Mouse (Mus musculus): ENCODE results near the gene 4930474N05Rik. TPM values are rescaled to one million over a fixed set of nuclear protein-coding genes. Genes with fewer than 3 reads are reported as not detected.

Gene 4930474N05Rik
- polyA plus RNA-seq (2011; ENCODE audit: insufficient read depth, insufficient read length, low read depth, missing spikeins): not detected in 2 replicates

DNA sequence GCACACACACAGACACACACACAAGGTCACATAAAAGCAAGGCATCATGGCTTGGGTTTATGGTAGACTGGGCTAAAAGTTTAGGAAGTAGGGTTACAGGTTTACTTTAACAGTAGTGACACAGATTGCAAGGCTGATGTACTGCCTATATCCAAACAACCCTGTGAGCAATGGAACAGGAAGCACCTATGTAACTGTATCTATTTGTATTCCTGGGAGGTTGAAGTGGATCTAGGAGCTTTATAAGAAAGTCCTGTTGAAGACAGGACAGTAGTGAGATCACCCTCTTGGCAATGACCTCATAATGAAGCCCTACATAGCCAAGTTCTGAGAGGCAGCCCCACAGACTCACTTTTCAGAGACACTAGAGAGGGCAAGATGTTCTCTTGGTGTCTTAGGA, at the start of gene 4930474N05Rik:
4930474N05Rik (plus strand) TSS at position 301 of the 400 bp plus-strand sequence.
- Histone ChIP-seq H3K27me3 (ENCODE audit: control insufficient read depth, insufficient read depth, low read length, poor library complexity, severe bottlenecking) (no peaks in the 10 kb centered on the region), H3K4me3 (ENCODE audit: low read depth, low read length) (no peak within 1 kb of the TSS), H3K36me3 (ENCODE audit: control insufficient read depth, insufficient read depth, low read length, poor library complexity, severe bottlenecking) (no peaks in the 10 kb centered on the region), H3K4me1 (ENCODE audit: control insufficient read depth, insufficient read depth, low read length) (peaks cover 1% of the 10 kb centered on the region), H3K9ac (ENCODE audit: low read depth, poor library complexity, severe bottlenecking) (no peak within 1 kb of the TSS), H3K9me3 (replicated peaks; ENCODE audit: control insufficient read depth, insufficient read depth, low read length, poor library complexity, severe bottlenecking) (no peaks in the 10 kb centered on the region), H3K27ac (ENCODE audit: insufficient read depth, low read length) (no peak within 1 kb of the TSS)
- TF ChIP-seq EP300 (IDR thresholded peaks at IDR 0.05; ENCODE audit: insufficient read depth, low read depth, low read length) (no peak), CTCF (IDR thresholded peaks at IDR 0.05; ENCODE audit: low read depth, low read length) (no peak), POLR2A (IDR thresholded peaks at IDR 0.05; ENCODE audit: insufficient read depth, low read length) (no peak)

DNA sequence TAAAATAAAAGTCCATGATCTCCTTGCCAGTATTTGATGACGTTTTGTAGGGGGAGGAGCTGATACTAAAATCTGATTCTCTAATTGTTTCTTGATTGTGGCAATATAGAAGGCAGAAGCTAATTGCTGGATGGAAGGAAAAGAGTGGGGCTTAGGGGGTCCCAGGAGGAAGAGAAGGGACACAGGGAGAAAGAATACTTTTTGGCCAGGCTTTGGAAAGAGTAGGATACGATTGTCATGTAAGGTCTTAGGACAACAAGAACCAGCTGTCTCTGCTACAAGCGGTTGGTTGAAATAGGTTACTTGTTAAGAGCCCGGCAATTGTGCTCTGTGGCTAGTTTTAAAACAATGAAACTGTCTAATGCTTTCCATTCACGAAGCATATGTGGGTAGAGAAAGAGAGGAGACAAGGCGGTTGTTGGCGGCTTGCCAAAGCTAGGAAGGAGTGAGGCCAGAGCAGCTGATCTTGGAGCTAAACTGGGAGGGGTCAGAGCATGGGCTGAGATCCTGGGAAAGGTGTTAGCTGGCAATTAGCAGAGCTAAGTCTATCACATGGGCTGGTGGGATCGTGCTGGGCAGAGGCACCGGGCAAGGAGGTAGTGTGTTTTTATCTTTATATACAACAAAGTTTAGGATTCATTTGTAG, 45.8 kb upstream of the 4930474N05Rik start:
- Histone ChIP-seq H3K36me3 (ENCODE audit: control insufficient read depth, insufficient read depth, low read length, poor library complexity, severe bottlenecking) (no peaks in the 10 kb centered on the region), H3K4me3 (ENCODE audit: low read depth, low read length) (no peak overlapping the region), H3K27ac (ENCODE audit: insufficient read depth, low read length) (no peak overlapping the region), H3K4me1 (ENCODE audit: control insufficient read depth, insufficient read depth, low read length) (no peaks in the 10 kb centered on the region), H3K9ac (ENCODE audit: low read depth, poor library complexity, severe bottlenecking) (no peak overlapping the region), H3K27me3 (ENCODE audit: control insufficient read depth, insufficient read depth, low read length, poor library complexity, severe bottlenecking) (no peaks in the 10 kb centered on the region), H3K9me3 (replicated peaks; ENCODE audit: control insufficient read depth, insufficient read depth, low read length, poor library complexity, severe bottlenecking) (no peaks in the 10 kb centered on the region)
- TF ChIP-seq EP300 (IDR thresholded peaks at IDR 0.05; ENCODE audit: insufficient read depth, low read depth, low read length) (no peak), CTCF (IDR thresholded peaks at IDR 0.05; ENCODE audit: low read depth, low read length) (no peak), POLR2A (IDR thresholded peaks at IDR 0.05; ENCODE audit: insufficient read depth, low read length) (no peak)

DNA sequence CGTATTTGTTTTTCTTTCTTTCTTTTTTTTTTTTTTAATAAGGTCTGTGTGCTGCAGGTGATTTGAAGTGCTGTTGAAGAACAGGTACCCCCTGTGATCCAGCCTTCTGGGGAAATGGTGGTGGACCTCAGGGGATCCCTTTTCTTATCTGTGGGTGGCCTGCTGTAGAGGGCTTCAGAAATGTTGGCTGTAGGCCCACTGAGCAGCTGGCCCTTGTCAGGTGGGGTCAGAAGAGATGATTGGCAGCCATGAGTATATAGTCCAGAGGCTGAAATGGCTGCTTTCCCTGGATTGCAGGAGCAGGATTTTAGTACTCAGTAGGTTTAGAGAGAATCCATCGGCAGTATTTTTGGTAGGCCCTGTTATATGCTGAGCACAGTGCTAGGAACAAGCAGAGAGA, 41.4 kb upstream of the 4930474N05Rik start:
- no peaks in the 10 kb centered on the region for H3K27me3 ChIP-seq (ENCODE audit: control insufficient read depth, insufficient read depth, low read length, poor library complexity, severe bottlenecking)
- no peak for TF ChIP-seq CTCF (IDR thresholded peaks at IDR 0.05; ENCODE audit: low read depth, low read length)
- TF ChIP-seq POLR2A (IDR thresholded peaks at IDR 0.05; ENCODE audit: insufficient read depth, low read length): no peak
- TF ChIP-seq EP300 (IDR thresholded peaks at IDR 0.05; ENCODE audit: insufficient read depth, low read depth, low read length): no peak
- no peaks in the 10 kb centered on the region for H3K36me3 ChIP-seq (ENCODE audit: control insufficient read depth, insufficient read depth, low read length, poor library complexity, severe bottlenecking)
- no peaks in the 10 kb centered on the region for H3K4me1 ChIP-seq (ENCODE audit: control insufficient read depth, insufficient read depth, low read length)
- no peak overlapping the region for H3K9ac ChIP-seq (ENCODE audit: low read depth, poor library complexity, severe bottlenecking)
- H3K9me3 ChIP-seq (replicated peaks; ENCODE audit: control insufficient read depth, insufficient read depth, low read length, poor library complexity, severe bottlenecking): no peaks in the 10 kb centered on the region
- no peak overlapping the region for H3K4me3 ChIP-seq (ENCODE audit: low read depth, low read length)
- H3K27ac ChIP-seq (ENCODE audit: insufficient read depth, low read length): no peak overlapping the region

DNA sequence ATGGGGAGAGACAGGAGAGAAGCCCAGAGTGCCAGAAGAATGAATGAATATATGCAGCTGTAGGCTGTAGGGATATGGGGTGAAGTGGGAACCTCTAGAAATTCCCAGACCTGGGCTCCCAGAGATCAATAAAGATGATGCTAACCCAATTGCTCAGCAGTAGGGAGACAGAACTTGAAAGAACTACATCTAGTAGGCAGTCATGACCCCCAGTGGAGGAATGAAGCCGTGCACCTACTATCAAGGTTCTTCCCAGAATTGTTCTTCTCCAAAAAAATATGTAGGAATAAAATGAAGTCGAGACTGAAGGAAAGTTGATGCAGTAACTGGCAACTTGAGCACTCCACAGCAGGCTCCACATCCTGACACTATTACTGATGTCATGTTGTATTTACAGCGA, 3.8 kb downstream of the 4930474N05Rik start:
- Histone ChIP-seq H3K27ac (ENCODE audit: insufficient read depth, low read length) (no peak overlapping the region), H3K9me3 (replicated peaks; ENCODE audit: control insufficient read depth, insufficient read depth, low read length, poor library complexity, severe bottlenecking) (no peaks in the 10 kb centered on the region), H3K9ac (ENCODE audit: low read depth, poor library complexity, severe bottlenecking) (no peak overlapping the region), H3K4me1 (ENCODE audit: control insufficient read depth, insufficient read depth, low read length) (peaks cover 1% of the 10 kb centered on the region), H3K4me3 (ENCODE audit: low read depth, low read length) (no peak overlapping the region), H3K27me3 (ENCODE audit: control insufficient read depth, insufficient read depth, low read length, poor library complexity, severe bottlenecking) (no peaks in the 10 kb centered on the region), H3K36me3 (ENCODE audit: control insufficient read depth, insufficient read depth, low read length, poor library complexity, severe bottlenecking) (no peaks in the 10 kb centered on the region)
- no peak for TF ChIP-seq CTCF (IDR thresholded peaks at IDR 0.05; ENCODE audit: low read depth, low read length)
- TF ChIP-seq EP300 (IDR thresholded peaks at IDR 0.05; ENCODE audit: insufficient read depth, low read depth, low read length): no peak
- no peak for TF ChIP-seq POLR2A (IDR thresholded peaks at IDR 0.05; ENCODE audit: insufficient read depth, low read length)

DNA sequence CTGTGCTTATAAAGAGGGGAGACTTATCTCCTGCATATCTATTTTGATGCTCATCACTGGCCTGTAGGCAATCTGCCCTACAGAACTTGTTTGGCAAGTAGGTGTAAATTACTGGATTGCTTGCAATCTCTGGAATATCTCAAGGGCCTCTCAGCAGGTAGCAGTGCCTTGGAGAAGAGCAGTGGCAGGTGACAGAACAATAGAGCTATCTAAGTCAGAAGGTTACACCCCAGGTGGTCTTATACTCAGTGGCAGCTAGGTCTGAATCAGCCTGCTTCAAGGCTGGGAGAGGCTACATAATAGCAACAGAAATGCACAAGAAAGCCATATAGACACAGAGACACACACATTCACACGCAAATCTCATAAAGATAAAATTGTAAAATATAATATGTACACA, 4.9 kb downstream of the 4930474N05Rik start:
- Histone ChIP-seq H3K36me3 (ENCODE audit: control insufficient read depth, insufficient read depth, low read length, poor library complexity, severe bottlenecking) (no peaks in the 10 kb centered on the region), H3K9ac (ENCODE audit: low read depth, poor library complexity, severe bottlenecking) (no peak overlapping the region), H3K9me3 (replicated peaks; ENCODE audit: control insufficient read depth, insufficient read depth, low read length, poor library complexity, severe bottlenecking) (no peaks in the 10 kb centered on the region), H3K4me3 (ENCODE audit: low read depth, low read length) (no peak overlapping the region), H3K27me3 (ENCODE audit: control insufficient read depth, insufficient read depth, low read length, poor library complexity, severe bottlenecking) (no peaks in the 10 kb centered on the region), H3K4me1 (ENCODE audit: control insufficient read depth, insufficient read depth, low read length) (peaks cover 1% of the 10 kb centered on the region), H3K27ac (ENCODE audit: insufficient read depth, low read length) (no peak overlapping the region)
- TF ChIP-seq EP300 (IDR thresholded peaks at IDR 0.05; ENCODE audit: insufficient read depth, low read depth, low read length) (peak; percentile 47; the same call in 1 of the 2 replicates), POLR2A (IDR thresholded peaks at IDR 0.05; ENCODE audit: insufficient read depth, low read length) (no peak), CTCF (IDR thresholded peaks at IDR 0.05; ENCODE audit: low read depth, low read length) (no peak)

DNA sequence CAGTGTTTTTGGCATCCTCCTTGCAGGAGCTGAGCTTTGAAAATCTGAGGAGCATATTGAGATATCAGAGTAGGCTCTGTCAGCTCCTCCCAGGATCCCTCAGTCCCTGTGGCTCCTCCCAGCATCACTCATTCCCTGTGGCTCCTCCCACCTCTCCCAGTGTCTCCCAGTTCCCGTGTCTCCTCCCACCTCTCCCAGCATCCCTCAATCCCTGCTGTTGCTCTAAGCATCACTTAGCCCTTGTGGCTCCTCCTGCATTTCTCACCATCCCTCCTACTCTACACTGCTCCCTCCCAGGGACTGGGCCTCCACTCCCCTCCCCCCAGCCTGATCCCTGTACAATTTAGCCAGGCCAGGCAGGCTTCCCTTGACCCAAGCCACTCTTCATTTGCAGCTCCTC, 6.0 kb downstream of the 4930474N05Rik start:
- H3K9me3 ChIP-seq (replicated peaks; ENCODE audit: control insufficient read depth, insufficient read depth, low read length, poor library complexity, severe bottlenecking): no peaks in the 10 kb centered on the region
- no peak overlapping the region for H3K27ac ChIP-seq (ENCODE audit: insufficient read depth, low read length)
- H3K27me3 ChIP-seq (ENCODE audit: control insufficient read depth, insufficient read depth, low read length, poor library complexity, severe bottlenecking): no peaks in the 10 kb centered on the region
- no peak overlapping the region for H3K4me3 ChIP-seq (ENCODE audit: low read depth, low read length)
- TF ChIP-seq EP300 (IDR thresholded peaks at IDR 0.05; ENCODE audit: insufficient read depth, low read depth, low read length): no peak
- TF ChIP-seq POLR2A (IDR thresholded peaks at IDR 0.05; ENCODE audit: insufficient read depth, low read length): no peak
- no peak for TF ChIP-seq CTCF (IDR thresholded peaks at IDR 0.05; ENCODE audit: low read depth, low read length)
- H3K9ac ChIP-seq (ENCODE audit: low read depth, poor library complexity, severe bottlenecking): no peak overlapping the region
- H3K4me1 ChIP-seq (ENCODE audit: control insufficient read depth, insufficient read depth, low read length): peaks cover 1% of the 10 kb centered on the region
- no peaks in the 10 kb centered on the region for H3K36me3 ChIP-seq (ENCODE audit: control insufficient read depth, insufficient read depth, low read length, poor library complexity, severe bottlenecking)

Measured in ES-Bruce4 (cell line).